13 mouse cellular contexts compared by ENCODE assay signal in the genomic region with DNA sequence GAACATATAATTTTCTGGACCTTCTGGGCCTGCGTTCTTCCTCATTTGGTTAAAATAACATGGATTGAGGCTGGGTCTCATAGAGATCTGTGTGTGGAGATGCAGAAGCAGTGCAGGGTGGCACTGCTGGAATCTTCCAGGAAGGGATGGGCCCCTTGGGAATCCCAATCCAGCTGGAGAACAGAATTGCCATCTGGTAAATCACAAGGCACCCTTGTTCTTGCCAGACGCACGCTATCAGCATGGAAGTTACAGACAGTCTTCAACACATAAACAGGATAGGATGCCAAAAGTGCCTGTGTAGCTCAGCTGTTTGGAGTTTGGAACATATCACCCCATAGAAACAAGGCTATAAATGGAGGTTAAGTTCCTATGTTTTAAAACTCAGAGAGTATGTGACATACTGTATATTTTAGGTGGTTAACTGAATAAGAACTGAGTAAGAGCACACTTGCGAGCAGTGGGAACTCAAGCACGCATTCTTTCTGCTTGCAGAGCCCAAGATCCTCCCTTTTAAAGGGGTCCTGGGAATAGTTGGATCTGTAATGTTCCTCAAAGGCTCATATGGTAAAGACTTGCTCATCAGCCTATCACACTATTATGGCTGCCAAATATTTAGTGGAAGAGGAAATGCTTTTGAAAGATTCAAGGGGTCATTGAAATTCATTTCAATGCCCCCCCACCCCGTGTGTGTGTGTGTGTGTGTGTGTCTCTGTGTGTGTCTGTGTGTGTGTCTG.
DNase-seq lines count a peak whose midpoint lies in the region; ATAC-seq and TF ChIP-seq lines count a peak whose summit lies in the region.
"Had no signal": no experiment of that assay in that cellular context is flagged by ENCODE, and none has a peak within 500 bp of the region (broad histone marks: within the 10 kb centered on the region; RNA-seq: fewer than 3 reads in every experiment).

No protein-coding gene starts in this region.

- no peaks in the 10 kb centered on the region for H3K36me3 ChIP-seq in neural tube, embryonic 14.5 days (ENCODE audit: control insufficient read depth, insufficient read depth, low read length)
- H3K36me3 ChIP-seq in limb, embryonic 14.5 days (ENCODE audit: control insufficient read depth, insufficient read depth, low read length) = no peaks in the 10 kb centered on the region

- peak; percentile 23 to 43 for DNase-seq in cerebellum, postnatal 10 days
- DNase-seq in cerebellum, postnatal 36 days = no peak
- DNase-seq in neural tube, embryonic 10.5 days (ENCODE audit: extremely low spot score, low spot score) = no peak
- peak; percentile 23 for DNase-seq in limb, embryonic 14.5 days (ENCODE audit: low spot score)
- DNase-seq in adrenal gland, adult 8-10 months = no peak
- no peak for DNase-seq in spleen, postnatal 10 days (ENCODE audit: low spot score in 2 of 2)
- DNase-seq in thymus, postnatal 0 days (ENCODE audit: low spot score) = no peak
- DNase-seq: cerebellum, adult 11-12 months; kidney, adult 9 months; thymus, postnatal 14 days had no signal

- WGBS in neural tube, embryonic 14.5 days = 71% methylated on average over 6 of the region's 6 CpGs
- WGBS in limb, embryonic 14.5 days = 71% methylated on average over 6 of the region's 6 CpGs

- TF ChIP-seq POLR2A in limb, embryonic 14.5 days (IDR thresholded peaks at IDR 0.05; ENCODE audit: borderline replicate concordance, extremely low read depth, insufficient read depth, insufficient read length) = no peak

- H3K4me1 ChIP-seq in neural tube, embryonic 14.5 days (ENCODE audit: control insufficient read depth, insufficient read depth, low read length) = no peaks in the 10 kb centered on the region
- no peaks in the 10 kb centered on the region for H3K4me1 ChIP-seq in limb, embryonic 14.5 days (ENCODE audit: control insufficient read depth, insufficient read depth, low read length)

- H3K4me3 ChIP-seq in neural tube, embryonic 14.5 days (ENCODE audit: low read depth, low read length) = no peak overlapping the region
- H3K4me3 ChIP-seq in limb, embryonic 14.5 days (replicated peaks; ENCODE audit: low read length) = no peak overlapping the region

- no peak overlapping the region for H3K9ac ChIP-seq in neural tube, embryonic 14.5 days (replicated peaks; ENCODE audit: low read depth, low read length)
- H3K9ac ChIP-seq in limb, embryonic 14.5 days (ENCODE audit: low read depth, low read length, severe bottlenecking) = no peak overlapping the region

- ATAC-seq in neural tube, embryonic 14.5 days (ENCODE audit: low read depth) = peak; percentile 61
- ATAC-seq in limb, embryonic 14.5 days (ENCODE audit: low FRiP score, low read depth) = no peak
- ATAC-seq: Patski had no signal

- H3K27ac ChIP-seq in neural tube, embryonic 14.5 days (ENCODE audit: low read depth, low read length) = no peak overlapping the region
- H3K27ac ChIP-seq in limb, embryonic 14.5 days (replicated peaks; ENCODE audit: low read depth, low read length) = no peak overlapping the region

- H3K4me2 ChIP-seq in neural tube, embryonic 14.5 days (ENCODE audit: low read depth, low read length) = no peak overlapping the region
- H3K4me2 ChIP-seq in limb, embryonic 14.5 days (replicated peaks; ENCODE audit: low read depth, low read length, severe bottlenecking) = no peak overlapping the region
- H3K4me2 ChIP-seq: midbrain, embryonic 11.5 days had no signal

- H3K9me3 ChIP-seq in neural tube, embryonic 14.5 days (ENCODE audit: control insufficient read depth, low read length) = no peaks in the 10 kb centered on the region
- no peaks in the 10 kb centered on the region for H3K9me3 ChIP-seq in limb, embryonic 14.5 days (ENCODE audit: control insufficient read depth, low read length)

- H3K27me3 ChIP-seq in neural tube, embryonic 14.5 days (ENCODE audit: control insufficient read depth, insufficient read depth, low read length) = no peaks in the 10 kb centered on the region
- H3K27me3 ChIP-seq in limb, embryonic 14.5 days (ENCODE audit: control insufficient read depth, insufficient read depth, low read length) = no peaks in the 10 kb centered on the region
- H3K27me3 ChIP-seq: Patski had no signal

Comparison
In these comparisons a context has a peak if more than half of its experiments do, and no peak if none do; other contexts are left out.
1. DNase-seq: peak in cerebellum, postnatal 10 days (2 of 2) and limb, embryonic 14.5 days (single experiment); none in cerebellum, postnatal 36 days (0 of 2), neural tube, embryonic 10.5 days (single experiment), adrenal gland, adult 8-10 months (single experiment), spleen, postnatal 10 days (0 of 2) and thymus, postnatal 0 days (single experiment).